Mouse (Mus musculus): ENCODE results near the gene Asic2.

DNA sequence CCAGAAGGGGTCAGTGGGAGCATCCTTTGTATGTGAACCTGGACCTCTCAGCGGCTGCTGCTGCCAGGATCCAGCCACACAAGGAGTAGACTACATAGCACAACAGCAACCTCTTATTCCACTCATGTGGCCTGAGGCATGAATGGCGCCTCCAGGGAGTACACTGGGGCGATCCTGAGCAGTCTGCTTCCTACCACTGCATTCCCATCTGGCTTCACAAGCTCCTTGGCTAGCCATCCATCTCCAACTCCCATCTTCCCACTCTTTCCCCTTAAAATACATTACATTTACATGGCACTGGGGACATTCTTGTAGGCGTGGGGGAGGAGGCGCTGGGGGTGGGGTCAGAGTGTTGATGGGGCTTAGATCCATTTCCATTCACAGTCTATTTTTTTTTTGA is 1055.5 kb downstream of the Asic2 start:
- TF ChIP-seq CTCF (IDR thresholded peaks at IDR 0.05; ENCODE audit: borderline replicate concordance, insufficient read depth, low read depth, low read length) (no peak), POLR2A (IDR thresholded peaks at IDR 0.05; ENCODE audit: borderline replicate concordance, insufficient read depth, low read length) (no peak)
